Mouse (Mus musculus): Measurements from ENCODE around the gene Slc17a1. TPM values are rescaled to one million over a fixed set of nuclear protein-coding genes. Genes with fewer than 3 reads are reported as not detected.

The Slc17a1 gene
- polyA plus RNA-seq (2015; fragmentation: Nextera tagmentation; extraction: Ambion mirVana) = 0.32 and 0.59 TPM in 2 replicates

DNA sequence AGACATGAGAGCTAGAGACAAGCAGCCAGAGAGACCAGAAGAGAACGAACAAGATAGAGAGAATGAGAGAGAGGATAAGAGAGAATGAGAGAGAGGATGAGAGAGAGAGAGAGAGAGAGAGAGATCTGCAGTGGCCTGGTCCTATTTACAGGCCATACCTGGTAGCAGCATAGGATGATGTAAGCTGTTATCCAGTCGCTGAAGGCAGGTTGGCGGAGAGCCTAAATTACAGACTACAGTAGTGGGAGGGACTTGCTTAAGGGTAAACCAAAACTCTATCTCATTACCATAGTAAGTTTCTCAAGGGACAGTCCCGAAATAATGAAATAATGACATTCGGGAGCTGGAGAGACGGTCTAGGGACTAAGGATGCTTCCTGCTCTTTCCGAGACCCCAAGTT lies at the start of gene Slc17a1:
Gene Slc17a1 (plus strand): TSS at position 346 of the 400 bp plus-strand sequence.
- H3K4me3 ChIP-seq (replicated peaks) = peak within 1 kb of the TSS; percentile 14; the same call in 1 of the 2 replicates
- H3K27ac ChIP-seq (replicated peaks) = peak within 1 kb of the TSS; percentile 74
- peaks cover 6% of the 10 kb centered on the region for H3K4me1 ChIP-seq (replicated peaks)
- peak; percentile 72 for ATAC-seq (ENCODE audit: insufficient read depth)
- no peaks in the 10 kb centered on the region for H3K27me3 ChIP-seq
- H3K4me2 ChIP-seq = peak within 1 kb of the TSS; percentile 33
- H3K36me3 ChIP-seq (replicated peaks) = no peaks in the 10 kb centered on the region
- H3K9me3 ChIP-seq (replicated peaks) = no peaks in the 10 kb centered on the region
- H3K9ac ChIP-seq = peak within 1 kb of the TSS; percentile 11; the same call in 1 of the 2 replicates
- 66% methylated on average over 7 of the region's 7 CpGs for WGBS (ENCODE audit: insufficient replicate concordance)

DNA sequence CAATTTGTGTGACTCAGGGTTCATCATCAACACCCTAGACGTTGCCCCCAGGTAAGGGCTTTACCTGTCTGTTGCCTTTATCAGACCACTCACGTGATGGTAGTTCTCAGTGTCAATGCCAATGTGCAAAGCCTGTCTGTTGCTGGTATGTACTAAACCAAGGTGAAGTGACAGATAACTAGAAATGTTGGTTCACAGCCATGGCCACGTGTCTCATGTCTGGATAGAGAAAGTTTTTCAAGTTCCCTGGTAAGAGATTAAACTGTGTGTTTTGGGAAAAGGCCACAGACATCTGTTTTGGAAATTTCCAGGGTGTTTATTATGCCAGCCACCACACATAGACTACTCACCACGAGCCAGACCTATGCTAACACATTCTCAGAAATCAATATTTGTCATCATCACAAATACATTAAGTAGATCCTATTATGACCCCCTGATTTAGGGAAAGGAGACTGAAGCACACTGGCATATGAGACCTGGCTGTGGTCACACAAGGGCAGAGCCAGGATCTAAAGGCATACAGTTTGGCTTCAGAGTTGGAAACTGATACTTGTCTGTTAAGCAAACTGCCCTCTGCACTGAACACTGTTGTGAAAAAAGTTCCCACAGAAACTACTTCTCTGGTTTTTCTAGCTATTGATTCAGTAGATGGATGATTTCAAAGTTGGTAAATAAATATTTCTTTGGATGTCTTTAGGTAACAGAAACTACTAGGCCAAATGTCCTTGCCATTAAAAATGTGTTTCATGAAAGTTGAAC lies 47.2 kb upstream of the Slc17a1 start:
- H3K36me3 ChIP-seq (replicated peaks) = no peaks in the 10 kb centered on the region
- no peak overlapping the region for H3K4me3 ChIP-seq (replicated peaks)
- WGBS (ENCODE audit: insufficient replicate concordance) = 42% methylated on average over 4 of the region's 4 CpGs
- H3K4me2 ChIP-seq = no peak overlapping the region
- H3K9me3 ChIP-seq (replicated peaks) = no peaks in the 10 kb centered on the region
- no peak overlapping the region for H3K9ac ChIP-seq
- H3K27ac ChIP-seq (replicated peaks) = no peak overlapping the region
- no peaks in the 10 kb centered on the region for H3K27me3 ChIP-seq
- ATAC-seq (ENCODE audit: insufficient read depth) = no peak
- H3K4me1 ChIP-seq (replicated peaks) = no peaks in the 10 kb centered on the region

DNA sequence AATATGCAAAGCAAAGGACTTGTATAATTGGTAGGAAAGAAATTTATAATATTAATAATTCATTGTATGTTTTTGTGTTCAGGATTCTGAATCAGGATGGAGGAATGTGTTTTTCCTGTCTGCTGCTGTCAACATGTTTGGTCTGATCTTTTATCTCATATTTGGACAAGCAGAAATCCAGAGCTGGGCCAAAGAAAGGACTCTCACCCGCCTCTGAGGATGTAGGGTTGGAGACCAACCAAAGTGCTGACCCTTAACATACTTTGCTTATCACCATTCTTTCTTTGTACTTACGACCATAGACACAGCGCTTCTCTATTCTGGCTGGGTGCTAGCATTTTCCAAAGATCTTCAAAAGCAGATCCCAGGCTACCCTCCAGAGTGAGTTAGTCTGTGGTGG lies 45.3 kb upstream of the Slc17a1 start:
- ATAC-seq (ENCODE audit: insufficient read depth) = no peak
- Histone ChIP-seq H3K4me3 (replicated peaks) (no peak overlapping the region), H3K9ac (no peak overlapping the region), H3K27me3 (no peaks in the 10 kb centered on the region), H3K36me3 (replicated peaks) (no peaks in the 10 kb centered on the region), H3K27ac (replicated peaks) (no peak overlapping the region), H3K9me3 (replicated peaks) (no peaks in the 10 kb centered on the region), H3K4me1 (replicated peaks) (no peaks in the 10 kb centered on the region), H3K4me2 (no peak overlapping the region)
- WGBS (ENCODE audit: insufficient replicate concordance) = 58% methylated on average over 3 of the region's 3 CpGs

DNA sequence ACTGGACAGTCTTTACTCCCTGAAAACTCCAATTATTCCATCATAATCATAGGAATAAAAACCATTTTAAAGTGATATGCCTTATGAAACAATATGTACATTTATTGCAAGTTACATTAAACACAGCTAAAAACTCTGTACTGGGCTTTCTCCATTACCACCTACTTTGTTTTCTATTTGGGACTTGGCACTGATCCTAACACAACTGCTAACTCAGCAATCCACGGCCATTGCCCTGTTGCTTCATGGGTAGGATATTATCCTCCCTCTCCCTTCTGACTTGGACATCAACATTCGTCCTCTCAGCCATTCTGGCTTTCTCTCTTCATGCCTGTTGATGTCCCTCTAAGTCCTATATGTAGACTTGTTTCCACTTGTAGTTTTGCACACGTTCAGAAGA lies 40.9 kb upstream of the Slc17a1 start:
- H3K27ac ChIP-seq (replicated peaks) = no peak overlapping the region

DNA sequence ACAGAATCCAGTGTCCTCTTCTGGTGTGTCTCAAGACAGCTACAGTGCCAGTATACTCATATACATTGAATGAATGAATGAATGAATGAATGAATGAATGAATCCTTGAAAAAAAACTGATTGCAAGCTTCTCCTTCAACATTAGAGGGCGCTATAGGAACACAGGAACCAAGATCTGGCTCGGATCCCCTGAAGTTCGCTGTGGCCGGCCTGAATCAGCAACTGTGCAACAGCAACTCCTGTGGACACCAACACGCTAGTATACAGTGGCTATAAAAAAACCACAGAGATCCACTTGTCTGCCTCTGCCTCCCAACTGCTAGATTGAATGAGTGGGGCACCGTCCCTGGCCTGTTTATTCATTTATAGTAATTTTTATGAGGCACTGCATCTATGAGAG lies 34.5 kb upstream of the Slc17a1 start:
- H3K27me3 ChIP-seq = no peaks in the 10 kb centered on the region
- ATAC-seq (ENCODE audit: insufficient read depth) = no peak
- no peaks in the 10 kb centered on the region for H3K9me3 ChIP-seq (replicated peaks)
- H3K4me2 ChIP-seq = no peak overlapping the region
- no peak overlapping the region for H3K4me3 ChIP-seq (replicated peaks)
- no peak overlapping the region for H3K27ac ChIP-seq (replicated peaks)
- no peaks in the 10 kb centered on the region for H3K4me1 ChIP-seq (replicated peaks)
- H3K9ac ChIP-seq = no peak overlapping the region
- 11% methylated on average over 6 of the region's 6 CpGs for WGBS (ENCODE audit: insufficient replicate concordance)
- no peaks in the 10 kb centered on the region for H3K36me3 ChIP-seq (replicated peaks)

More for the DNA sequence above, 40.9 kb upstream of the Slc17a1 start:
- H3K36me3 ChIP-seq (replicated peaks) = no peaks in the 10 kb centered on the region
- no peaks in the 10 kb centered on the region for H3K9me3 ChIP-seq (replicated peaks)
- H3K4me1 ChIP-seq (replicated peaks) = no peaks in the 10 kb centered on the region
- no peak overlapping the region for H3K9ac ChIP-seq
- H3K4me2 ChIP-seq = no peak overlapping the region
- no peak overlapping the region for H3K4me3 ChIP-seq (replicated peaks)
- ATAC-seq (ENCODE audit: insufficient read depth) = no peak
- 41% methylated on average over 3 of the region's 3 CpGs for WGBS (ENCODE audit: insufficient replicate concordance)
- H3K27me3 ChIP-seq = no peaks in the 10 kb centered on the region

DNA sequence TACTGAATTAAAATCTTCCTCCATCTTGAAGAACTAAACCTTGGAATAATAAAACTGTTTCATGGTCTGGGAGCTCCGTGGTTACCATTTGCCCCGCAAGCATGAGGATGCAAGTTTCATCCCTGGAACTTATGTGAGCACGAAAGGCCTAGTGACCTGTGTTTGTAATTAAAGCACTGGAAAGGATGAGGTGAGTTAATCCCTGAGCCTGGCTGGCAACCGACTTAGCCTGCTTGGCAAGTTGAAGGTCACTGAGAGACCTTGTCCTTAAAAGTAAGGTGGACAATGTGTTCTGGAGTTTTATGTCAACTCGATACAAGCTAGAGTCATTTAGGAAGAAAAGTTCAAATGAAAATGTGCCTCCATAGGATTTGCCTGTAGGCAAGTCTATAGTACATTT lies 32.7 kb upstream of the Slc17a1 start:
- Histone ChIP-seq H3K4me1 (replicated peaks) (no peaks in the 10 kb centered on the region), H3K36me3 (replicated peaks) (no peaks in the 10 kb centered on the region), H3K27me3 (no peaks in the 10 kb centered on the region), H3K9me3 (replicated peaks) (no peaks in the 10 kb centered on the region), H3K27ac (replicated peaks) (no peak overlapping the region), H3K4me3 (replicated peaks) (no peak overlapping the region), H3K9ac (no peak overlapping the region), H3K4me2 (no peak overlapping the region)
- ATAC-seq (ENCODE audit: insufficient read depth) = no peak
- 72% methylated on average over 5 of the region's 5 CpGs for WGBS (ENCODE audit: insufficient replicate concordance)

DNA sequence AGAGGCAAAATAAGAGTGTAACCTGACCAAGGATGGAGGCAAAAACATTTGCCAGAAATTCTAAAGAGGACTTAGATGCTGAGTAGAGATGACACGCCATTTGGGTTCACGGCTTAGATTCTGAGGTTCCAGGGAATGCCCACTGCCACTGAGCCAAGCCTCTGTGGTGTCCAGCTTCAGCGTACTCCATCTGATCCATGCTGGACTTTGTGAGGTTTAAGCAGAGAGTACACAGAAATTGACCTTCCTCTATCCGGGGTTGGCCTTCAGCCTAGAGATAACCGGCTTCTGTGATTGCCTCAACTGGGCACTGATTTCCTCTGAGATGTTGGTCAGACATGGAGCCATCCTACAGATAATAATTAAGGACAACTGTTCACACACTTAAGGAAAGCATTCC lies 30.9 kb upstream of the Slc17a1 start:
- 58% methylated on average over 5 of the region's 5 CpGs for WGBS (ENCODE audit: insufficient replicate concordance)
- H3K36me3 ChIP-seq (replicated peaks) = no peaks in the 10 kb centered on the region
- H3K4me1 ChIP-seq (replicated peaks) = no peaks in the 10 kb centered on the region
- no peak overlapping the region for H3K9ac ChIP-seq
- no peak overlapping the region for H3K4me3 ChIP-seq (replicated peaks)
- no peaks in the 10 kb centered on the region for H3K9me3 ChIP-seq (replicated peaks)
- H3K27me3 ChIP-seq = no peaks in the 10 kb centered on the region
- H3K4me2 ChIP-seq = no peak overlapping the region
- H3K27ac ChIP-seq (replicated peaks) = no peak overlapping the region
- ATAC-seq (ENCODE audit: insufficient read depth) = peak; percentile 57

DNA sequence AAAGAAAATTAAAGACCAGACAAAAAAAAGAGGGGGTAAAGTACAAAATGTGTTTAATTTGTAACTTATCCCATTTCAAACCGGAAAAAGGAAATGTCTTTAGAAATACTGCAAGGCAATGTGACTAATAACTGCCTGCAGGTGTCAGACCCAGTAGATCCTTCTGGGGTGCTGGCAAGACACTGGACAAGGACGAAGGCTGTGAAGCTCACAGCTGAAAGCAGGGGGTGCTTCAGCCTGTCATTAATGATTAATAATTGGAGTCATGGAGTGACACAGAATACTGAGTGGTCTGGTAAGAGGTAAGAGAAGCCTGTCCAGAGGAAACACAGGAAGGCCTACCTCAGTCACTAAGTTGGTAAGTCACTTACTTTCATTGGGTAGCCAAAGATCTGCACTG lies 28.2 kb upstream of the Slc17a1 start, which contains the start of gene Slc17a3:
Gene Slc17a3 (plus strand): TSS at position 127 of the 400 bp plus-strand sequence.
- Histone ChIP-seq H3K4me2 (no peak within 1 kb of the TSS), H3K27ac (replicated peaks) (no peak within 1 kb of the TSS), H3K4me3 (replicated peaks) (no peak within 1 kb of the TSS), H3K9me3 (replicated peaks) (no peaks in the 10 kb centered on the region), H3K4me1 (replicated peaks) (no peaks in the 10 kb centered on the region), H3K9ac (no peak within 1 kb of the TSS), H3K27me3 (no peaks in the 10 kb centered on the region), H3K36me3 (replicated peaks) (no peaks in the 10 kb centered on the region)
- no peak for ATAC-seq (ENCODE audit: insufficient read depth)
- WGBS (ENCODE audit: insufficient replicate concordance) = 36% methylated on average over 2 of the region's 2 CpGs

DNA sequence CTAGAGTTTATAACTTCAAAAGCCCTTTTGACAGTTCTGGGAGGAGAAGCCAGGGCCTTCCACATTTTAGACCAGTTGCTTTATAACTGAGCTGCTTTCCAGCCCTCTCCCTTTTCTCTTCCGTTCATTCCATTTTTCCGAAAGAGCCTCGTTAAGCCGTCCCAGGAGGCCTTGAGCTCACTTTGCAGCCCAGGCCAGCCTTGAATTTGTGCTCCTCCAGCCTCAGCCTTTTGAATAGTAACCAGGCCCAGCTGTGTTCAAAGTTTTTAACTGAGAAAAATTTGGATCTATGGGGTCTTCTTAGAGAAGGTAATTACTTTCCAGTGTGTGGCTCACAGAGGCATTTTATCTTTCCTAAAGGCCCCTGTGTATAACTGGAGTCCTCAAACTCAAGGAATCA lies 21.7 kb upstream of the Slc17a1 start:
- Histone ChIP-seq H3K4me1 (replicated peaks) (no peaks in the 10 kb centered on the region), H3K9me3 (replicated peaks) (no peaks in the 10 kb centered on the region), H3K4me2 (no peak overlapping the region), H3K27ac (replicated peaks) (no peak overlapping the region), H3K4me3 (replicated peaks) (no peak overlapping the region), H3K9ac (no peak overlapping the region), H3K27me3 (no peaks in the 10 kb centered on the region), H3K36me3 (replicated peaks) (no peaks in the 10 kb centered on the region)
- ATAC-seq (ENCODE audit: insufficient read depth) = no peak
- WGBS (ENCODE audit: insufficient replicate concordance) = 75% methylated on average over 4 of the region's 4 CpGs

DNA sequence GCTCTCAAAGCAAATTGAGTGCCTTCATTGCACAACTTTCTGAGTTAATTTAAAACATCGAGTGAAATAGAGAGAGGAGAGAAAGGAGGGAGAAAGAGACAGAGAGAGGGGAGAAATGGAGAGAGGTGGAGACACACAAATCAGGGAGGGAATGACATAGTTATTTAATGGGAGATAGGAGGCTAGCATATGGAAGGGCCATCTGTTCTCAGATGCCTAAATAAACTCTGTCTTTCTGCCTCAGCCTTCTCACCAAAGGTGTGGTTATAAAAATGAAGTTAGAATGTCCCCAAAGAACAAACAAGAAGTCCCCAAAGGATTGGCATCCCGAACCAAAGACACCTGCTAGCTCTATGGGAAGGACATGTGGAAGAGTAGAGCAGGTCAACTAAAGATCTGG lies 18.3 kb upstream of the Slc17a1 start:
- ATAC-seq (ENCODE audit: insufficient read depth) = no peak
- H3K27me3 ChIP-seq = no peaks in the 10 kb centered on the region
- H3K27ac ChIP-seq (replicated peaks) = peak overlapping the region; percentile 35; the same call in 1 of the 2 replicates
- WGBS (ENCODE audit: insufficient replicate concordance) = 43% methylated on average over 2 of the region's 2 CpGs
- no peaks in the 10 kb centered on the region for H3K4me1 ChIP-seq (replicated peaks)
- H3K4me3 ChIP-seq (replicated peaks) = no peak overlapping the region
- no peaks in the 10 kb centered on the region for H3K9me3 ChIP-seq (replicated peaks)
- no peak overlapping the region for H3K9ac ChIP-seq
- H3K36me3 ChIP-seq (replicated peaks) = no peaks in the 10 kb centered on the region
- H3K4me2 ChIP-seq = no peak overlapping the region

DNA sequence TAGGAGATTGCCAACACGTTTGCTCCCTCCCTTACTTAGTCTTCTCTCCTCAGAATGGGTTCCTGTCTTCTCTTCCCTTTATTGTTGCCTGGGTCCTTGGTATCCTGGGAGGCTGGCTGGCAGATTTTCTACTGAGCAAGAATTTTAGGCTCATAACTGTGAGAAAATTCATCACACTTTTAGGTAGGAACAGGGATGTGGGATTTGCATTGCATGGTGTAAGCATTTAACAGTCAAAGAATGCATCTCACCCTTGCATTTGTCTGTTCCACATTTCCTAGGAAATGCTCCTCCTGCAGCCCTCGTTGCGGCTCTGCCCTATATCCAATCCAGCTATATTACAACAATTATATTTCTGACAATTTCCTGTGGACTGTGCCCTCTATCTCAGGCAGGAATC lies 11.1 kb upstream of the Slc17a1 start:
- Histone ChIP-seq H3K4me2 (no peak overlapping the region), H3K36me3 (replicated peaks) (no peaks in the 10 kb centered on the region), H3K27ac (replicated peaks) (no peak overlapping the region), H3K9me3 (replicated peaks) (no peaks in the 10 kb centered on the region), H3K9ac (no peak overlapping the region), H3K4me3 (replicated peaks) (no peak overlapping the region), H3K4me1 (replicated peaks) (no peaks in the 10 kb centered on the region), H3K27me3 (no peaks in the 10 kb centered on the region)
- no peak for ATAC-seq (ENCODE audit: insufficient read depth)
- 50% methylated on average over 3 of the region's 3 CpGs for WGBS (ENCODE audit: insufficient replicate concordance)

DNA sequence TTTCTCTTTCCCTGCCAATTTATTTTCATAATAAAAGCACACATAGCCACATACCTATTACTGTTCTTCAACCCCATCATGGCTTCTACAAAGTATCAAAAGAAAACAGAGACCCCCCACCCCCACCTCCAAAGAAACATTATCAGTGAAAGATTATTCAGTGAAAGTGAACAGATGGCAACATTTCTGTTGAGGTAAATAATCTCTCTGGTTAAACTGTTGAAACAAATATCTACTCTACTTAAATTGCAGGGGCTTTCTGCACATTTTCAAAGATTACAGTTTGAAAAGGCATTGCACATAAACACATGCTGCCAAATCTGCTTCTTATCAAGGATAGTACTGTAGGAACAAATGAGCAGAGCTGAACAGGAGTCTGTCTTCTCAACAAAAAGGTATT lies 5.7 kb upstream of the Slc17a1 start:
- no peaks in the 10 kb centered on the region for H3K27me3 ChIP-seq
- H3K9me3 ChIP-seq (replicated peaks) = no peaks in the 10 kb centered on the region
- H3K4me1 ChIP-seq (replicated peaks) = peaks cover 3% of the 10 kb centered on the region; the same call in 1 of the 2 replicates
- no peak overlapping the region for H3K9ac ChIP-seq
- no peak for ATAC-seq (ENCODE audit: insufficient read depth)
- H3K36me3 ChIP-seq (replicated peaks) = no peaks in the 10 kb centered on the region
- no peak overlapping the region for H3K4me2 ChIP-seq
- H3K27ac ChIP-seq (replicated peaks) = no peak overlapping the region
- no peak overlapping the region for H3K4me3 ChIP-seq (replicated peaks)
